Mouse (Mus musculus) olfactory bulb, adult 2 months (tissue): ENCODE data around the gene Guk1. TPM values are rescaled to one million over a fixed set of nuclear protein-coding genes. Genes with fewer than 3 reads are reported as not detected.

Experiments
- H3K27ac ChIP-seq: fragments of 200-500 bp; 2 replicates; pipeline ENCODE4 v1.5.1; 2012; ENCODE audit warnings: low read depth, low read length; ENCODE audit not compliant: insufficient read depth
- H3K4me1 ChIP-seq: fragments of 200-500 bp; 2 replicates; pipeline ENCODE4 v1.6.1; 2012; ENCODE audit warnings: low read length; ENCODE audit not compliant: control insufficient read depth, insufficient read depth
- H3K4me3 ChIP-seq: fragments of 200-500 bp; 2 replicates; pipeline ENCODE4 v1.5.1; 2012; ENCODE audit warnings: mild to moderate bottlenecking, low read depth, low read length, moderate library complexity; ENCODE audit not compliant: insufficient read depth
- CTCF ChIP-seq: fragments of 200-500 bp; IDR thresholded peaks from 2 replicates; pipeline ENCODE4 v1.5.1; 2012; ENCODE audit warnings: low read depth, mild to moderate bottlenecking, low read length, moderate library complexity; ENCODE audit not compliant: insufficient read depth
- POLR2A ChIP-seq: fragments of 200-500 bp; IDR thresholded peaks from 2 replicates; pipeline ENCODE4 v1.6.1; 2012; ENCODE audit warnings: mild to moderate bottlenecking, low read depth, low read length, moderate library complexity; ENCODE audit not compliant: insufficient read depth
- WGBS: fragments of 180-500 bp; shearing (Covaris S2); methylation state at CpG from one replicate; pipeline ENCODE4 v1.1.7; 2018; 5-methylcytosine and 5-hydroxymethylcytosine counted together
- polyA plus RNA-seq: library from polyadenylated mRNA; stranded (reverse); fragments of >200 nt; gene quantifications from 2 replicates; pipeline ENCODE4 v1.2.4, GENCODE M21; 2012; ENCODE audit warnings: low replicate concordance; ENCODE audit not compliant: missing spikeins, insufficient read depth, insufficient read length

Gene Guk1
- polyA plus RNA-seq, 1 experiment = not detected

DNA sequence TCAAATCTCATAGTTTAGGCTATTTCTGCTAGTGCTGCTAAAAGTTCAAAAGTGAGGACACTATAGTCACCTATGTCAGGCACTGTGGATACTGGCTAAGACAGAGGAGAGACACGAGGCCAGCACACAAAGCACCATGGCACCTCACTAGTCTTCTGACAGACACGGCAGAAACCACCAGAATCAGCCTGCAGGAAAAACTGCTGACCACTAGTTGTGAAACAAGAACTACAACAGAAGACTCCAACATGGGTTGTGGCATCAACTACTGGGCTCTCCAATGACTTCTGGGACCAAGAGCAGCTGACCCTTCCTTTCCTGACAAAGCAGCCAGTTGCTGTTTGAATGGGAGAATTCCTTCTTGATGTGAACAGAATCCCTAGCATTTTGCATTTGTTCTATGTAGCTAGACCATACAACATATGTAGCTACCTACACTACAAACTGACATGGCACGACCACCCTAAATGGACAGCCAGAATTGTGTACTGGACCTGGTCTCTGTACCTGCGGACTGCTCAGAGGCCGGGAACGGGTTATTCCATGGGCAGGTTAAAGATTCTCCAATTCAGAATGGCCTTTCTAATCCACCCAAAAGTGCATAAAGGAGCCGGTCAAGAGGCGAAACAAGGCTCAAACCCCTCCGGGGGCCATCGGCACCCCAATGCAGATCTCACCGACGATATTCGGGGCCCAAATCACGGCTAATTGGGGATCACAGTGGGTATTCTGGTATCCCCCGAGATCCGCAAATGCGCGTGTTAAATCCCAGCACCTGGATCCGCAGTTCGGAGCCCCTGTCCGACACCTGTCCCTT, 35.0 kb upstream of the Guk1 start:
- Histone ChIP-seq H3K4me3 (peak overlapping the region; percentile 88), H3K4me1 (peaks cover 15% of the 10 kb centered on the region), H3K27ac (peak overlapping the region; percentile 88; the same call in 1 of the 2 replicates)
- 2% methylated on average over 21 of the region's 21 CpGs for WGBS
- no peak for TF ChIP-seq CTCF
- no peak for TF ChIP-seq POLR2A

DNA sequence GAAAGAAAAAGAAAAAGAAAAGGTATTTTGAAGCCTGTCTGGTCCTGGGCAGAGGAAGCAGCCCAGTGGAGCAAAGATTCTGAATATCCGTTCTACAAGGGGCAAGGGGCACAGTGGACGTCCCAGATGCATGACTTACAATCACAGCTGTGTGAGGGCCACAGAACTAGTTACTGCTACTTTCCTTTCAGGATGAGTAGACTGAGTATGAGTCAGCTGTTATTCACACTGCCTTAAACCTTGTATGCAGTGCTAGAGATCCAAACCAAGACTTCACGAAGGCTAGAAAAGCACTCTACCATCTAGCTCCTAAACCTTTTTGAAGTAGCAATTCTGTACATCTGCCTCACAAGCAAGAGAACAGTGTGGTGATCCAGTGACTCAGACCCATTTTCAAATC, 34.2 kb upstream of the Guk1 start:
- WGBS = 19% methylated on average over 3 of the region's 3 CpGs
- Histone ChIP-seq H3K4me1 (peaks cover 15% of the 10 kb centered on the region), H3K4me3 (no peak overlapping the region), H3K27ac (no peak overlapping the region)
- TF ChIP-seq CTCF (no peak), POLR2A (no peak)

- H3K27ac ChIP-seq = no peak overlapping the region
- H3K4me3 ChIP-seq = no peak overlapping the region
- WGBS = 65% methylated on average over 2 of the region's 2 CpGs
- TF ChIP-seq POLR2A = no peak
- peaks cover 15% of the 10 kb centered on the region for H3K4me1 ChIP-seq
Measured at GRCm38 (mm10) chr11:59225167-59225566, 33.2 kb upstream of the Guk1 start.

- Histone ChIP-seq H3K4me1 (peaks cover 15% of the 10 kb centered on the region), H3K4me3 (no peak overlapping the region), H3K27ac (no peak overlapping the region)
- WGBS = 51% methylated on average over 2 of the region's 2 CpGs
- TF ChIP-seq CTCF (no peak), POLR2A (no peak)
Measured at GRCm38 (mm10) chr11:59224470-59224869, 32.5 kb upstream of the Guk1 start.

- Histone ChIP-seq H3K4me1 (peaks cover 14% of the 10 kb centered on the region), H3K4me3 (no peak overlapping the region), H3K27ac (no peak overlapping the region)
- WGBS = 80% methylated on average over 3 of the region's 3 CpGs
- TF ChIP-seq POLR2A (no peak), CTCF (no peak)
Measured at GRCm38 (mm10) chr11:59224025-59224424, 32.0 kb upstream of the Guk1 start.

GRCm38 (mm10) chr11:59222306-59222705, 30.3 kb upstream of the Guk1 start:
- TF ChIP-seq POLR2A (no peak), CTCF (no peak)
- H3K4me1 ChIP-seq = peaks cover 10% of the 10 kb centered on the region
- no peak overlapping the region for H3K4me3 ChIP-seq
- no peak overlapping the region for H3K27ac ChIP-seq
- 86% methylated on average over 4 of the region's 4 CpGs for WGBS

DNA sequence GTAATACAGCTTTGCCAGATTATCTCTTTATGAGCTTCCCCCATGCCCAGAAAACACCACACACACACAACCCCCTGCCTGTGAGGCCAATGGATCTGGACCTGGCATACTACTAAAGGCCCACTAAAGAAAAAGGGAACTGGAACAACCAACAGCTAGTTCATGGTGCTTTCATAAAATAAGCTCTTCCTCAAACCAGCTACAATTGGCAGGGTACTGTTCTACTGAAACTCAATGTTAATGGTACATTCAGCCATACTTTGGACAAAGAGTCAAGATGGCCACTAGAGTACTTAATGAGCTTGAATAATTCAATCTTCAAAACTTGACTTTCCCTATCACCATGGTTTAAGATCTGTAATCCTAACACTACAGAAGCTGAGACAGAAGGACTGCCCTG, 29.6 kb upstream of the Guk1 start:
- no peak overlapping the region for H3K4me3 ChIP-seq
- no peak overlapping the region for H3K27ac ChIP-seq
- no peak for TF ChIP-seq CTCF
- no peak for TF ChIP-seq POLR2A
- H3K4me1 ChIP-seq = peaks cover 10% of the 10 kb centered on the region

DNA sequence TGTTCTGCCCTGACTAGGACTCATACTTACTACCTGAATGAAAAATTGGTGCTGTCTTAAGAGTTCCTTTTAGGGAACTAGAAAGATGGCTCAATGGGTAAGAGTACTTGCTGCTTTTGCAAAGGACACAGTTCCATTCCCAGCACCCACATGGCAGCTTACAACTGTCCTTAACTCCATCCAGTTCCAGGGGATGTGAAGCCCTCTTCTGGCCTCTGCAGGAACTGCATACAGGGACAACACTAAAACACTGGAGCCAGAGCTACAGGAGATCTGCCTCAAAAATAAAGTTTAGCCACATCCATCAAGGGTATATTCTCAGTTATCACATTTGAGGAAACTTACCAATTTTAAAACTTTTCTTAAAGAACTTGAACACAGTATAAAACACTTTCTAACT, 27.1 kb upstream of the Guk1 start:
- TF ChIP-seq POLR2A = no peak
- TF ChIP-seq CTCF = no peak
- Histone ChIP-seq H3K4me1 (peaks cover 6% of the 10 kb centered on the region; the same call in 1 of the 2 replicates), H3K4me3 (no peak overlapping the region)

DNA sequence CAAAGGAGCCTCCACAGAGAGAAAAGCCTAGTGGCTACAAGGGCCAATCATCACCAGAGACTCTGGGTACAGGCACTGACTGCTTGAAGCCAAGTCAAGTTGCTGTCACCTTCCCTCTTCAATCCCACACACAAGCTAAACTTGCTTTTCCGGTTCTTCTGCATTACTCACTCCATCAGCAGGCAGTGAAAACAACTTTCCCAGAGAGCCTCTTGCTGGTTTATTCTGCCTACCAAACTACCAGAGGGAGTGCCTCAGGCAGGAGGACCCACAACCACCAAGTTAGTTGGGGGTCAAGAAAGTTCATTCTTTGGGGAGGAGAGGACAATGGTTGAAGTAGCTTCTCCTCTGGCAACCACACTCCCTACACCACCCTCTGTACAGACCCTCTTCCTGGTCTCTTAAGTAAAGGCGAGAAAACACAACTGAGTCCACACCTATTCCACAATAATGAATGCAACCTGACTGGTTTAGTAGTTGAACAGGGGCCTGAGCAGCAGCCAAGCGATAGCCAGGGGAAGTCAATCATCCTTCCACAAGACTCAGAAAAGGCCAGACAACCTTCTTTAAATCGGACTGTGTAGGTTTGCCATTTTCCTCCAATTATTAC, 26.5 kb upstream of the Guk1 start:
- Histone ChIP-seq H3K4me3 (no peak overlapping the region), H3K4me1 (peaks cover 6% of the 10 kb centered on the region; the same call in 1 of the 2 replicates), H3K27ac (no peak overlapping the region)
- WGBS = 75% methylated on average over 4 of the region's 4 CpGs
- TF ChIP-seq POLR2A (no peak), CTCF (no peak)

More for the DNA sequence above, 27.1 kb upstream of the Guk1 start:
- no peak overlapping the region for H3K27ac ChIP-seq

DNA sequence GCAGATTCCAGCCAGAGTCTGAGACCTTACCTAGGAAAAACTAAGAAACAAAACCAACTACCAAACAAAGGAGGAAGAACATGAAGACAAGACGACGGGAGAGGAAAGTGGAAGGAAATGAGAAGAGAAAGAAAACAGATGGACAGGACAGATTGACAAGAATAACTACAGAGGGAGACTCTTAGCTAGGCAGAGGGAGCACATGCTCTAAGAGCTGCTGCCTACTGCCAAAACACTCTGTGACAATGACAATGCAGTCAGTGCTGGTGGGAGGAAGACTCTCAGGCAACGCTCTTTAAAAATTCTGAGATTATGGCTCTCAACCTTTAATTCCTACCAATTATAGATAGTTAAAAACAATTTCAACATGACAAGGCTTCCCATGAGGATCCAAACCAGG, 24.9 kb upstream of the Guk1 start:
- WGBS = 15% methylated on average over 3 of the region's 3 CpGs
- Histone ChIP-seq H3K4me1 (peaks cover 4% of the 10 kb centered on the region; the same call in 1 of the 2 replicates), H3K4me3 (no peak overlapping the region), H3K27ac (no peak overlapping the region)
- TF ChIP-seq CTCF = no peak
- no peak for TF ChIP-seq POLR2A
